Mouse (Mus musculus): Measurements from ENCODE around the gene Rpl13a.

Gene Rpl13a

DNA sequence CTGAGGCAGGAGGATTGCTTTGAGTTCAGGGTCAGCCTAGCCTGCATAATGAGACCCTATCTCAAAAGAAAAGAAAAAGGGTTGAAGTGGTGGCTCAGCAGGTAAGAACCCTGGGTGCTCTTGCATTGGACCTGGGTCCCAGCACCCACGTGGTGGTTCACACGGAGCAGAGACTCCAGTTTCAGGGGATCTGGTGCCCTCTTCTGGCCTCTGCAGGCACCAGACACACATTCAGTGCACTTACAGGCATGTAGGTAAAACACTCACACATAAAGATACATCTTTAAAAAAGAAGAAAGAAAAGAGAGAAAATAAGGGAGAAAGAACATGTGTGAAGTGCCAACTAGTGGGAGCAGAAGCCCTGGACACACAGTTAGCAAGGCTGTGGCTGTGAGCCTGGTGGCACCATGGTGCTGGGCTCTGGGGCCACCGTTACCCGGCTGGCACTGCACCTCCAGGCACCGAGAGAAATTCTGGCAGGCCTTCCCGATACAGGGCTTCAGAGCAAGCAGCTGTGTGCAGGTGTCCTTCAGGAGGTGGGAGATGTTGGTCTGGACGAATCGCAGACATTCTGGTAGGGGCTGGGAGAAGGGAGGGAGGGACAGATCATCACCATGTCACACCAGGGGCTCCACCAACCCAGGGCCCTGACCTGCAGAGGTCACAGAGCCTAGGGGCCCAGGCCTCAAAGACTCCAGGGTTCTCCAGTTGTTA is 5.0 kb upstream of the Rpl13a start:
- DNase-seq = no peak

DNA sequence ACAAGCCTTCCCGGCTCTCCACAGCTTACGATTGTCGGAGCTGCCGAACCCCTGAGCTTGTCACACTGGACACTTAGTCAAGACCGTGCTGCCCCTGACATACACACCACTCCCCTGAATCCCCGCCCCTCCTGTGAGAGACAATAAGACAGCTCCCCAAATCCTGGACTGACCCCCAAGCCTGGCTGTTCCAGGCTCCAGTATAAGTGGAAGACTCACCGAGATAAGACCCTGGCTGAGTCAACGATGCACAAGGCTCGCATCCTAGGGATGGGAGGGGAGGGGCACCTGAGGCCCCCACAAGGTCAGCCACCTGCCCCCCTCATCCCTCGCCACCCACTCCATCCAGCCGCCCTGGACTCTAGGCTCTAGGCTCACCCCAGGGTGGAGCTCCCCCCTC is 3.3 kb upstream of the Rpl13a start:
- DNase-seq = peak; percentile 45

DNA sequence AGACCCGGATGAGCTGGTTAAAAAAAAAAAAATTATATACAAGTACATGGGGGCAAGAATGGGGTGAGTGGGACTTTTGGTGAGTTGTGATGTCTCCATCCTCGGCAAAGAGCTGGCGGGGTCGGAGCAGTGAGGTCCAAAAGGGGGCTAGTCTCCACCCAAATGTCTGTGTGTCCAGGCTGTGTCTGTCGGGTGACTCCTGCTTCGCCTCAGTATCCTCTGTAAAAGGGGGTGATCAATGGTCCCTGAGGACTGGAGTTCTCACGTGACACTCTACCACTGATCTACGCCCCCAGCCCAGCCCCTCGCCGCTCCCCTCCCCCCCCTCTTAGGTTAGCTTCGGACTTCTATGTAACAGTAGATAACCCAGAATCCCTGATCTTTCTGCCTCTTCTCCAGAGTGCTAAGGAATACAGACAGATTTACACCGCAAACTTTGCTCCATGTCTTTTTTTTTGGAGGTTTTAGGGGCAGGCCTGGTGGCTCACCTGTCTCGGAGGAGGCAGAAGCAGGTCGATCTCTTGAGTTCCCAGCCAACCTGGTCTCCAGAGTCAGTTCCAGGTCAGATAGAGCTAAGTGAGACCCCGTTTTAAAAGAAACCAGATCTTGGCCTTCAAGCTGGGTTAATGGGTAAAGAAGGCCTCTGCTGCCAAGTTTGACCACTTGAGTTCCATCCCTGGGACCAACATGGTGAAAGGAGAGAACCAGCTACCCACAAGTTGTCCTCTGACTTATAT is 1.4 kb upstream of the Rpl13a start:
- DNase-seq = peak; percentile 49

DNA sequence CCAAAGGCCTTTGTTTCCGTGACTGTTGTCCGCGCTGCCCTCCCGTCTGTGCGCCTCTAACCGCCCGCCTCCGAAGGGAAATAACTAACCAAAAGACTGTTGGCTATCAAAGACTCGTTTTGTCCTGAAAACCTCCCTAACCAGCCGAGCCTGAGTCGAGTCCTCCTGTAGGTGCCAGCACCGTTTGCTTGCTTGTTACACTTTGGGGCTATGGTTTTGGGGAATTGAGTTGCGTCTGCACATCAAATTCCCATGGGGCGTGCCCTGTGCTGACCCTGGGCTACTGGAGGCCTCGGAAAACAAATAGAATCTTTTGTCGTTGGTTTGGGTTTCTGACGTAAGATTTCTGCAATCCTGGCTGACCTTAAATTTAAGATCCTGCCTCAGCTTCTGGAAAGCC is 757 bp upstream of the Rpl13a start:
- no peak for DNase-seq

DNA sequence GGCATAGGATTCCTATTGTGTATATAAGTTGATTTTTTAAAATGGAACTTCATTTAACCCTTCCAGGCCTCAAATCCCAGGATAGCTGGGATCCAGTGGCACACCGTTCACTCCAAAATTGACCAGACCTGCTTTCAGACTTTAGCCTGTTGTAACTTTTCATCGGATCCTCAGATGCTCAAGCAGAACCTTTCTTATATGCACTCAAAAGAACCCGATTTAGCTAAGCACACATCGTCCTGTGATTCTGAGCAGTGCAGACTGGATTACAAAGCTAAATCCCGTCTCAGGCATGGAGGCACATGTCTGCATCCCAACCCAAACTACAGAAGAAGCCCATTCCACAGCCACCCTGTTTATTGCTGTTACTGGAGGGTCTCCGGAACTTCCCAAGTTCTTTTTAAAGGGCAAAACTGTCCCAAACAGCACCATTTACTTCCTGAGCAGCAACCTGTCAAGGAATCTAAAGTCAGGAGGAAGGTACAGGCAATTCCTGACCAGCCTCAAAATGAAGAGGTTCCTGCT is 799 bp downstream of the Rpl13a start:
- no peak for DNase-seq

DNA sequence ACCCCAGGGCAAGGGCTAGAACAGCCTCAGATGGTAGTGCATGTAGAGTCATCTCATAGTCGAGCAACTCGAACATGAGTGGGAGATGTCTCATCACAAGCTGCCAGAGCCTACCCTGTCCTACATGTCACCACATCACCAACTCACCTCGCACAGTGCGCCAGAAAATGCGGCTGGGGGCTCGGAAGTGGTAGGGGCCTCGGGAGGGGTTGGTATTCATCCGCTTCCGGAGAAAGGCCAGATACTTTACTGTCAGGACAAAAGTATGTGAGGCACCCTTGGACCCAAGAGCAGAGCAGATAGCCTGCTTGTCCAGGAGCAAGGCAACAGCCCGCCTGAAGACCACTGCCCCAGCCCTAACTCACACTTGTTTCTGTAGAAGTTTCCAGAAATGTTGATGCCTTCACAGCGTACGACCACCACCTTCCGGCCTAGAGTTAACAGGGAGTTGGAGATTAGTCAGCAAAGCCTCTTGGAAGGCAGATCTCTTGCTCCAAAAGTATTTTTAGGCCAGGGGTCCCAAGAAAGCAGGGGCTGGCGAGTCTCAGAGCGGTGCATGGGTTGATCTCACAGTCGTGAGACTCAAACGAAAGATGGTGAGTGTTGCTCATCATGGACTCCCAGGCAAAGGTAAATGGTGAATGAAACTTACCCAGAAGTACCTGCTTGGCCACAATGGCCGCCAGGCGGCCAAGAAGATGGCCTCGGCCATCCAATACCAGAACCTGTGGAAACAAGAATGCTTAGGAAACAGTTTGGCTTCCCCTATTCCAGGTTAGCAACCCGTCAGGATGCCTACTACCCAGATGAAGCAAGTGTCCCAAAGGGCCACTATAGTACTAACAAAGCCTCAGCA is 1.5 kb downstream of the Rpl13a start:
- peak; percentile 51 for DNase-seq

DNA sequence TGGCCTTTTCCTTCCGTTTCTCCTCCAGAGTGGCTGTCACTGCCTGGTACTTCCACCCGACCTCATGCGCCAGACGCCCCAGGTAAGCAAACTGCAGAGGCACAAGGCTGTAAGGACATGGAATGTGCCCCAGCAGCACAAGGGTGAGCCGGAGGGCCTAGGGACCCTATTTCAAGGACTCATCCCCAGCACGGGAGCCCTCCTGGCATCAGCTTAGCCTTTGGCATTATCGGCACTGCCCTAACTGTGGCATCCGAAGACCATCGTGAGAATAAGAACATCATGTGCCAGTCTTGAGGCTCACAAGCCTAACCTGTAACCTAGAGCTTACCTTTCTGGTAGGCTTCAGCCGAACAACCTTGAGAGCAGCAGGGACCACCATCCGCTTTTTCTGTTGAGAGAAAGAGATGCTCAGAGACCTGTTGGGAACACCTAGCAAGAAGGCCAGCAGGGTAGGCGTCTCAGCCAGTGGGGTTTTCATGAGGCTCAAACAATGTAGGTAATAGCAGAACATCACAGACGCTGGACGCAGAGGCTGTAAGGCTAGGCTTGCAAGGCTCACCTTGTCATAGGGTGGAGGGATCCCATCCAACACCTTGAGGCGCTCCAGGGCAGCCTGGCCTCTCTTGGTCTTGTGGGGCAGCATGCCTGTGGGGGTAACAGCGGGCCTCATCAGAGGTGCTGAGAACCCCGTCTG is 2.3 kb downstream of the Rpl13a start:
- peak; percentile 55 for DNase-seq

DNA sequence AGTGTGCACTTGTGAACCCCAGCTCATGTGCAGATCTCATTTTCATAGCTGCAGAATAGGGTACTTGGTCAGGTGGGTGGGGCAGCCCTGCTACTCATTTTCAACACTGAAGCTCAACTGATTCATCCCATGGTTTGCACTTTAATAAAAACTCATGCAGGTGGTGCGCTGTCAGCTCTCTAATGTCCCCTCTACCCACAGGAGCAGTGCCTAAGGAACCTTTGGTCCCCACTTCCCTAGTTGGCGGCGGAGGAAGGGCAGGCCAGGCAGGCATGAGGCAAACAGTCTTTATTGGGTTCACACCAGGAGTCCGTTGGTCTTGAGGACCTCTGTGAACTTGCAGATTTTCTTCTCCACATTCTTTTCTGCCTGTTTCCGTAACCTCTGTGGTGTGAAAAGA is 2.9 kb downstream of the Rpl13a start:
- DNase-seq = peak; percentile 43

DNA sequence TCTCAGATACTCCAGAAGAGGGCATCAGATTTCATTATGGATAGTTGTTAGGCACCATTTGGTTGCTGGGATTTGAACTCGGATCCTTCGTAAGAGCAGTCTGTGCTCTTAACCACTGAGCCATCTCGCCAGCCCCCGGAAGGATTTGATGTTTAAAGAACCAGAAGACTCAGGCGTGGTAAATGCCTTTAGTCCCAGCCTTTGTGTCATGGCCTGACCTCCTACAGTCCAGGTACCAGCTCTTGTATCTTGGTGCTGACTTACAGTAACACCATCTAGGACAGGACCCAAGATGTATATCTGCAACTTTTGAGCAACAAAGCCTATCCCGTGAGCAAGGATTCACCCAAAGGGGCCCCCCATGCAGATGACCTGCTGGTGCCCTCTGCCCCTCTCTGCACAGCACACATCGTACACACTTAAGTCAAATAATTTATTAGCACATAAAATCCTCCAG is 3.4 kb downstream of the Rpl13a start:
- no peak for DNase-seq

DNA sequence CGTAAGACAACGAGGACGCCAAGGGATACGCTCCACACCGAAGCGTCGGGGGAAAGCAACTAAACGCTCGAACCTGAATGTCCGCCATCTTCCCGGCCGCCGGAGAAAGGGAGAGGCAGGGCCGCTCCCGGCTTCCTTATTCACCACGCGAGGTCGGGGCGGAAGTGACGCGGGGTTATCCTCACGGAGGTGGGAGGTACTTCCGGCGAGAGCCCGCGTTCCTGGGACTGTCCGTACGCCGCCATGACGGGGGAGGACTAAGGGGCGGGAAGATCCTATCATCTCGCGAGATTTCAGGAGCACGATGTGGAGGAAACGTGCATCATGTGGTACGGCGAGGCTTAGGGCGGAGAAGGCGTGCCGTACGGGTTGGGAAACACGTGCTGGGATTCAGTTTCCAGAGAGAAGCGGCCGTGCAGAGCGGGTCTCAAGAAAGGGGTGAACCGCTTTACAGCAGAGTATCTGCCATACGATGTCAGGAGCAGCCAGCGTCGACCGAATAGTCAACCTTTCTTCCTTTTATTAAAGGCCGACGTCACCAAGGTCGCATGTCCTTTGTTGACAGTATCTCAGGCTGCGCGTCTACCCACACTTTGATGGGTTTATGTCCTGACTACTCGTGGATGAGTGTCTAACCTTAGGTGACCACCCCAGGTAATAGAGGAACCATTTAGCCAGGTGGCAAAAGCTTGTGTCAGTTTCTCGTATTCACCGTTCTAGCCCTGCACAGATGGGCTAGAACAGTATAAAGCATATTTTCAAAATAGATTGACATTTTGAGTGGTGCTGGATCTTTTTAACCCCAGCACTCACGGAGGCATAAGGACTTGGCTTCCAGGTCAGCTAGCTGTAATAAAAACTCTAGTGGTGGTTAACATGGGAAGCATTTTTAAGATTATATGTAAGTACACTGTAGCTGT is 4.1 kb downstream of the Rpl13a start, which contains the start of gene Rps11:
TSS of gene Rps11 (minus strand) at position 216 of the 920 bp plus-strand sequence.
- DNase-seq = peak; percentile 99

DNA sequence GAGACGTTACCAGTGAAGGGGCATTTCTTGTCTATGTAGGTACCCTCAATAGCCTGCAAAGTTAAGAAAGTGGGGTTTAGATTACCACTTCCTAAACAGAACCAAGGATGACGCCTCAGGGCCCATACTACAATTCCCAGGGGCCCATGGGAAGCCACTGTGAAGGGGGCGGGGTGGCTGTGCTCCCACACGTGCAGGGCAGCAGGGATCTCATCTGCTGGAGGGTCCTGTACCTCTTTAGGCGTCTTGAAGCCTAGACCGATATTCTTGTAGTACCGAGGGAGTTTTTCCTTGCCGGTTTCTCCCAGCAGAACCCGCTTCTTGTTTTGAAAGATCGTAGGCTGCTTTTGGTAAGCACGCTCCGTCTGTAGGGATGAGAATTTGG is 5.4 kb downstream of the Rpl13a start:
- DNase-seq = no peak

DNA sequence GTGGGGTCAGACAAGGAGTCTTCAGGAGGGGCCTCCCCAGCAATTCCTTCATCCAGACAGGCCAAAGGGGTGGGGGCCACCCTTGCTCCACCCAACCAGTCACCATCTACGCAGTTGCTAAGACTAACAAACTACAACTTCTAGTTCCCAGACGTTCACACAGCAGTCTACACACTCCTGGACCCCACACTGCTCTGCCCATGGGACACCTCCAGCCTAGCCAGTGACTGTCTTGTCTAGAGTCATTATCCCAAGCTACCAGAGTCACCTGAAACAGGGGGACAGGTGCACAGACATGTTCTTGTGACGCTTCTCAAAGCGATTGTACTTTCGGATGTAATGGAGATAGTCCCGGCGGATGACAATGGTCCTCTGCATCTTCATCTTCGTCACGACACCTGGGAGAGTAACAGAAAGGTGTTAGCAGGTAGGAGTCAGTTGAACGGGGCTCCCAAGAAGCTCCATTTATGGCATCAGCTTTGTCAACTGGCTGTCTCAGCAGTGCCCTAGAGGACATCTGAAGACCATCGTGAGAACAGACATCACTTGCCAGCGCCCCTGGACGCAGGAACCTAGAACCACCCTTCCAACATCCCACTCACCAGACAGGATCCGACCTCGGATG is 5.9 kb downstream of the Rpl13a start:
- peak; percentile 44 for DNase-seq

DNA sequence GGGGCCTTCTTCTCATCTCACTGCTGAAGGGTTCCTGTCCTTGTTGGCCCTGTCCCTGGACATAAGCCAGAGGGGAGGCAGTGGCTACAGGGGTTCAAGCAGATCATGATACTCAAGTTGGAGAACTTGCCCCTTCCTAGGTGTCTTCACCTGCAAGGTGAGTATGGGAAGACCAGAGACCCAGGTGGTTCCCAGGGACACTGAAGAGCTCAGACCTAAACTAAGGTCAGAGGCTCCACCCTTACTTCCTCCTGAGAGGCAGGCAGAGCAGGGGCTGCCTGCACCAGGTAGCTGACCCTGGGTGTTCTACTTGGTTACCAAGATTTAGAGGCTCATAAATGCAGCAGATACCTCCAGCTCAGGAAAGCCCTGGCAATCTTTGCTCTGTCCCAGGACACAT is 6.6 kb downstream of the Rpl13a start:
- no peak for DNase-seq

DNA sequence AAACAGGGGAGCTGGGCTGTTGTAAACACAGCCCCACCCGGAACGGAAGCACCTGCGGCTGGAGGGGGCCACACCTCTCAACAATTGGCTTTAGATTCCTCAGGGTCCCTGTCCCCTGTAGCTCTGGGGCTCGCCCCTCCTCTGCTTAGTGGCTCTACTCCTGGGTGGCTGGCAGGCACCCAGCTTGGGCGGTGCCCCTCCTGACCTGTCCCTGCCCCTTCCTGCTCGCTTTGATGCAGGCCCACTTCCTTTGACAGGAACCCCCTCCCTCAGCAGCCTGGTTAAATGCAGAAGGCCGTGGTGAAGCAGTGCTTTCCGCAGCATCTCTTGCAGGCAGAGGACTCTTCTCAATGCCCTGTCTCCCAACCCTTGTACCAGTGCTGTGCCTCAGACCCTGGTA is 7.2 kb downstream of the Rpl13a start:
- DNase-seq = no peak

DNA sequence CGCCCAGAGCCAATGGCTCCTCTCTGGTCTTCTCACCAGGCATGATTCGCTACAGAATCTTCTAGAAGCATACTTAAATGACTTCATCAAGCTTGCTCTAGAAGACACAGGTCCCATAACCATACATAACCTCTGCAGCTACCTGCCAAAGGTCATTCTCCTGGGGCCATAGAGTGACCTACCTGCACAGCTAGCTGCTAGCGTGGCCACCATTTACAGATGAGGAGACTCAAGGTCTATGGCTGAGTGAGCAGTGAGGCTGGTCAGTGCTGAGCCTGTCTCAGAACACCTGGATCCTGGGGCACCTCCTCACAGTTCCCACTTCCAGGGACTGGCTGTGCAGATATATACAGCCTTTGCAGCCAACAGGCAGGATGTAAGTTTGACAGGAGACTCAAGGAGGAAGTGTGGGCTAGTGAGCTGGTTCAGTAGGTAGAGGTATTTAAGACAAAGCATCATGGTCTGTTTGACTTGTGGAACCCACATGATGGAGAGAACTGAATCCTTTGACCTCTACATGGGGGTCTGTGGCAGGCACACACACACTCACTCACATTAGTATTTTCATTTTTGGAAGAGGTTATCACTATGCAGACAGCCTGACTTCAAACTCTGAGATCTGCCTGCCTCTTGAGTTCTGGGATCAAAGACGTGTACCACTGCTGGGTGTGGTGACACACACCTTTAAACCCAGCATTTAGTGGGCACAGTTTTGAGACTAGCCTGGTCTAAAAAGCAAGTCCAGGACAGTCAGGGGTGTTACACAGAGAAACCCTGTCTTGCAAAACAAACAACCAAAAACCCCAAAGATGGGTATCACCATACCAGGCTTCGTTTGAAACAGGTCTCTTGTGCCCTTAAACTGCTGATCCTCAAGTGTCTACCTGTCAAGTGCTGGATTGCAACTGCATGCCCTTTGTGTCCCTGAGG is 8.5 kb downstream of the Rpl13a start:
- DNase-seq = no peak

DNA sequence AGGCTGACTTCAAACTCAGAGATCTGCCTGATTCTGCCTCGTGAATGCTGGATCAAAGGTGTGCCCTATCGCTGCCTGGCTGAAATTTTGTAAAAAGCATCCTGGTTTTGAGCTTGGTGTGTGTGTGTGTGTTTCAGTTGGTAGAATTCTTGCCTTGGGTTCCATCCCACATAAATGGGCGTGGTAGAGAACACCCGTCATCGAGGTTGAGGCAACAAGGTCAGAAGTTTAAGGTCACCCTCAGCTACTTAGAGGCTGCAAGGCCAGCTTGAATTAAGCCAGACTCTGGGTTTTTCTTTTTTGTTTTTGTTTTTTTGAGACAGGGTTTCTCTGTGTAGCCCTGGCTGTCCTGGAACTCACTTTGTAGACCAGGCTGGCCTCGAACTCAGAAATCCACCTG is 10.2 kb downstream of the Rpl13a start:
- no peak for DNase-seq

DNA sequence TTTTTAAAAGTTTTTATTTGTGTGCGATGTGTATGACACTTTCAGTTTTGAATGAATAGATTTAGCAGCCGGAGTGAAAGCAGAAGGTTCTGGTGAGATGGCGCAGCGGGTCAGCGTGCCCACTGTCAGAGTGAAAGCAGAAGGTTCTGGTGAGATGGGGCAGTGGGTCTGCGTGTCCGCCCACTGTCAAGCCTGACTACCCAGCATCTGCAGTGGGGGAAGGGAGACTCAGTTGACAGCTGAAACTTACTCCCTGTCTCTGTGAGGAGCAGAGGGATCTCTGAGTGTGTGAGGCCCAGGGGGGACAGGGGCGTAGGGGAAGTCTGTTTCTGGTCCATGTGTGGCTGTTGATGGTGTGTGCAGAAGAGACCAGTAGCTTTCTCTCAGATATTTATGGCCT is 11.0 kb downstream of the Rpl13a start:
- no peak for DNase-seq

DNA sequence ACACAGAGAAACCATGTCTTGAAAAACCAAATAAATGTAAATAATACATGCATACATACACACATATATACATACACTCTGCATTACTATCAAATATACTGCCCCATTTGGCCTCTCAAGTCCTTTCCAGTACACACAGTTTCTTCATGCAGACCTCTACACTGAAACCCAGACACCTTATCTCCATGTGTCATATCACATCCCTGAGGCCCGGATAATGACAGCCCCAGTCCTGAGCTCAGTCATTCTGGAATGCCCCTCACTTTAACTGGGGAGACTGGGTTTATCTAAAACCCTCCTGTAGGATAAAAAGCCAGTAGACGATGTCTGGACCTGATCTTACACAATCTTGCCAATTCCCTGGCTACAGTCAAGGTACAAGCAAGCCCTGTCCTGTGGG is 15.1 kb downstream of the Rpl13a start:
- no peak for DNase-seq

DNA sequence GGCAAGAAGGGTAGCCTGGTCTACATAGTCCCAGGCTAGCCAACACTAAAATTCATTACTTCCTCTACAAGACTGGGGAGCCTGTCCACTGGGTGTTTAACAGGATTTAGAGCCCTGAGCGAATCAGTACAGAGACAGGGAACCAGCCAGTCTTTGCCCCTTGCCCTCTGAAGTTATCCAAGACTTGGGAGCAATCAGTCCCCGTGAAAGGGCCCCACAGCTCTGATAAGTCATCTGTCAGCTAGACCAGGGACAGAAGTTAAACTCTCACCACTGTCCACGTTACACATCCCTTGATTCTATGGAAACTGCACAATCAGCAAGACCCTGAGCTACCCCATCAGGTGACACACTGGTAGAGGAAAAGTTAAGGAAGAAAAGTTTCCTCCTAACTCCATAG is 16.0 kb downstream of the Rpl13a start:
- no peak for DNase-seq

DNA sequence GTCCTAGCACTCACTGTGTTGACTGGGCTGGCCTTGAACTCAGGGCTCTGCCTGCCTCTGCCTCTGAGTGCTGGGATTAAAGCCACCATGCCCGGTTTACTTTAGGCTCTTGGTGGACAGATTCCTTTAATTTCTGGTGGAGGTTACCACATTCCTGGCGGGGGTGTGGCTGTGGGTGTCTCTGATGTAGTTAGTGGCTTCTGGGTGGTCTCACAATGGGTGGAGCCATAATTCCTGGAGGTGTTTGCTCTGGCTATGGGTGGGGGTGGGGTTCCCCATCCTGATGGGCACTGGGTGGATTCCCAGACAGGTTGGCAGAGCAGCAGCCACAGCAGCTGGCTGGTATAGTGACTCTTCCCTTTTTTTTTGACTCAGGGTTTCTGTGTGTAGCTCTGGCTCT is 16.6 kb downstream of the Rpl13a start:
- DNase-seq = no peak

All from cerebellum, adult 9-10 months (tissue).